Mouse (Mus musculus) hindbrain, embryonic 12.5 days (tissue): Measurements from ENCODE around the gene Sap30l. TPM values are rescaled to one million over a fixed set of nuclear protein-coding genes. Genes with fewer than 3 reads are reported as not detected.

Experiments used
- ATAC-seq: fragments of 200-750 bp; cut with Nextera tagmentation; 2 replicates; pipeline ENCODE4 v1.8.0; 2017; ENCODE audit warnings: moderate TSS enrichment; ENCODE audit not compliant: low FRiP score
- H3K27ac ChIP-seq: fragments of 300-500 bp; sonication (generic); 2 replicates; pipeline ENCODE4 v1.5.1; 2016; ENCODE audit warnings: mild to moderate bottlenecking
- H3K27me3 ChIP-seq: fragments of 300-500 bp; sonication (generic); 2 replicates; pipeline ENCODE4 v1.6.1; 2016; ENCODE audit warnings: mild to moderate bottlenecking
- H3K36me3 ChIP-seq: fragments of 300-500 bp; sonication (generic); 2 replicates; pipeline ENCODE4 v1.6.1; 2016; ENCODE audit warnings: mild to moderate bottlenecking
- H3K4me1 ChIP-seq: fragments of 300-500 bp; sonication (generic); 2 replicates; pipeline ENCODE4 v1.6.1; 2016
- H3K4me2 ChIP-seq: fragments of 300-500 bp; sonication (generic); replicated peaks from 2 replicates; pipeline ENCODE4 v1.6.1; 2016; ENCODE audit warnings: mild to moderate bottlenecking
- H3K4me3 ChIP-seq: fragments of 300-500 bp; sonication (generic); 2 replicates; pipeline ENCODE4 v1.5.1; 2016; ENCODE audit warnings: mild to moderate bottlenecking
- H3K9ac ChIP-seq: fragments of 300-500 bp; sonication (generic); 2 replicates; pipeline ENCODE4 v1.6.1; 2016; ENCODE audit warnings: mild to moderate bottlenecking, moderate library complexity
- H3K9me3 ChIP-seq: fragments of 300-500 bp; sonication (generic); replicated peaks from 2 replicates; pipeline ENCODE4 v1.6.1; 2016; ENCODE audit warnings: mild to moderate bottlenecking
- WGBS: fragments of 180-500 bp; shearing (Covaris S2); methylation state at CpG from one replicate; pipeline ENCODE4 v1.1.7; 2016; 5-methylcytosine and 5-hydroxymethylcytosine counted together
- polyA plus RNA-seq: library from polyadenylated mRNA; unstranded; fragments of >200 nt; fragmentation: Nextera tagmentation; extraction: Ambion mirVana; gene quantifications from 2 replicates; pipeline ENCODE4 v1.2.1, GENCODE M21; 2016

Gene Sap30l
- polyA plus RNA-seq, 1 experiment from 2014 or later, result 20.8 TPM

- 0 out of 2 replicates have a peak, but pooled peaks cover 5% of the 10 kb centered on the region for H3K36me3 ChIP-seq
- H3K4me3 ChIP-seq, result no peak overlapping the region
- H3K4me1 ChIP-seq, result peaks cover 47% of the 10 kb centered on the region
- 0 out of 2 replicates have a peak overlapping the region, but pooled peaks have one; percentile 13 for H3K9ac ChIP-seq
- no peak for ATAC-seq
- WGBS, result 68% methylated on average over 6 of the region's 6 CpGs
- no peaks in the 10 kb centered on the region for H3K9me3 ChIP-seq
- no peak overlapping the region for H3K4me2 ChIP-seq
- no peak overlapping the region for H3K27ac ChIP-seq
- peaks cover 24% of the 10 kb centered on the region for H3K27me3 ChIP-seq
Observed at GRCm38 (mm10) chr11:57775868-57776267, 25.6 kb upstream of the Sap30l start.

- Histone ChIP-seq H3K9ac (no peak overlapping the region), H3K27ac (no peak overlapping the region), H3K9me3 (no peaks in the 10 kb centered on the region), H3K4me3 (no peak overlapping the region), H3K36me3 (peaks cover 6% of the 10 kb centered on the region; the same call in 1 of the 2 replicates), H3K4me1 (peaks cover 47% of the 10 kb centered on the region), H3K4me2 (no peak overlapping the region), H3K27me3 (peaks cover 21% of the 10 kb centered on the region)
- ATAC-seq, result no peak
- 95% methylated on average over 3 of the region's 3 CpGs for WGBS
Observed at GRCm38 (mm10) chr11:57776546-57776945, 24.9 kb upstream of the Sap30l start.

DNA sequence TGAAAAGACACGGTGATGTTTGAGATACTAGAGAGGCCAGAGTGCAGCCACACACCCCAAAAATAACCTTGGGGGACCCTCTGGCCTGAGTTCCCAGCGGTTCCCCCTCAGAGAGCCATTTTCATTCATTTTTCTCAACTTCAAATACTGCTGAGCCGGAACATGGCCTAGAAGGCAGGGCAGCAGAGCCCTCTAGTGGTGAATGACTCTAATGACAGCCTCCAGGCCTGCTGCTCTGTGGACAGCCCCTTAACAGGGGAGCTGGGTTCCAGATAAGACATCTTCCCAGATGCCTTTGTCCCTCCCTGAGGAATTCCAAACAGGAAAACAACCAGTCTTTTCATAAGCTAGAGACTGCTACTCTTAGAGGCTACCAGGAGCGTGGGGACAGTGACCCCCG is 23.1 kb upstream of the Sap30l start:
- H3K27me3 ChIP-seq, result peaks cover 11% of the 10 kb centered on the region; the same call in 1 of the 2 replicates
- H3K27ac ChIP-seq, result no peak overlapping the region
- no peaks in the 10 kb centered on the region for H3K9me3 ChIP-seq
- no peak overlapping the region for H3K4me3 ChIP-seq
- peaks cover 9% of the 10 kb centered on the region; the same call in 1 of the 2 replicates for H3K36me3 ChIP-seq
- peak overlapping the region; percentile 3; the same call in 1 of the 2 replicates for H3K9ac ChIP-seq
- no peak overlapping the region for H3K4me2 ChIP-seq
- WGBS, result 23% methylated on average over 5 of the region's 5 CpGs
- no peak for ATAC-seq
- peaks cover 38% of the 10 kb centered on the region for H3K4me1 ChIP-seq

DNA sequence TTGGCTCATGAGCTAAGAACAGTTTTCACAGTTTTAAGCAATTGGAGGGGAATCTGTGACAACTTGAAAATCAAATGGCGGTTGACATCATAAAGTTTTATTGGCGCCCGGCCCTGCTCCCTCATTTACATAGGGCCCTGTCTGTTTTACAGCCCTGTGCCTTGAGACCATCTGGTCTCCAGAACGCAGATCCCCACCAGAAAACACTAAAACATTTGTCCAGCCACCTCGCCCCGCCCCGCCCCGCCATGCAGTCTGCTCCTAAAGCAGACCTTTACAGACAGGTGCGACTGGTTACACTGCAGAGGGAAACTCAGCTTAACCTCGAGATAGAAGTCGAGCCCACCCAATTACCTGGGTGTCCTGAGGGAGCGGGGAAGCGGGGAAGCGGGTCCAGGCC is 21.6 kb upstream of the Sap30l start:
- Histone ChIP-seq H3K4me3 (no peak overlapping the region), H3K27ac (no peak overlapping the region), H3K4me1 (peaks cover 24% of the 10 kb centered on the region), H3K9ac (no peak overlapping the region), H3K27me3 (peaks cover 10% of the 10 kb centered on the region; the same call in 1 of the 2 replicates), H3K36me3 (peaks cover 9% of the 10 kb centered on the region; the same call in 1 of the 2 replicates), H3K4me2 (no peak overlapping the region), H3K9me3 (no peaks in the 10 kb centered on the region)
- 86% methylated on average over 14 of the region's 14 CpGs for WGBS
- no peak for ATAC-seq

GRCm38 (mm10) chr11:57786616-57787418 is 14.6 kb upstream of the Sap30l start:
- peak overlapping the region; percentile 68 for H3K27ac ChIP-seq
- 22% methylated on average over 18 of the region's 18 CpGs for WGBS
- no peaks in the 10 kb centered on the region for H3K27me3 ChIP-seq
- 0 out of 2 replicates have a peak, but pooled peaks cover 6% of the 10 kb centered on the region for H3K36me3 ChIP-seq
- H3K9me3 ChIP-seq, result no peaks in the 10 kb centered on the region
- H3K9ac ChIP-seq, result no peak overlapping the region
- 0 out of 2 replicates have a peak overlapping the region, but pooled peaks have one; percentile 11 for H3K4me2 ChIP-seq
- H3K4me3 ChIP-seq, result no peak overlapping the region
- peaks cover 13% of the 10 kb centered on the region for H3K4me1 ChIP-seq
- ATAC-seq, result peak; percentile 68; the same call in 1 of the 2 replicates

DNA sequence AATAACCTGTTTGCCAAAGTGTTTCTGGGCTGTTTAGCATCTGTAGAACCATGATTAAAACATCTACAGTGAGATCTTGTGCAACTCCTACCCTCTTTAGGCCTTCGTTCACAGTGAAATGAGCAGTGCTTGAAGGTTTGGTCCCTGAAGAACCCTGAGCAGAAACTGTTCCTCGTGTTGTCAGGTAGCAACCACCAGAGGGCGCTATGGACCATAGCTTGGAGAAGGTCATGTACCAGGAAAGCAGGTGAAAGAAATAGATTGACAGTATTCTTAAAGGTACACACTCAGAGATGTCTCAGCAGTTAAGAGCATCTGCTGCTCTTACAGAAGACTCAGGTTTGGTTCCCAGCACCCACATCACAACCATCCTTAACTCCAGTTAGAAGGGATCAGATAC is 13.5 kb upstream of the Sap30l start:
- no peaks in the 10 kb centered on the region for H3K9me3 ChIP-seq
- no peak for ATAC-seq
- WGBS, result 35% methylated on average over 3 of the region's 3 CpGs

GRCm38 (mm10) chr11:57790866-57791535 is 10.4 kb upstream of the Sap30l start:
- H3K9ac ChIP-seq, result no peak overlapping the region
- no peak overlapping the region for H3K27ac ChIP-seq
- no peaks in the 10 kb centered on the region for H3K27me3 ChIP-seq
- H3K4me1 ChIP-seq, result peaks cover 13% of the 10 kb centered on the region
- no peaks in the 10 kb centered on the region for H3K9me3 ChIP-seq
- 24% methylated on average over 21 of the region's 21 CpGs for WGBS
- no peaks in the 10 kb centered on the region for H3K36me3 ChIP-seq
- no peak overlapping the region for H3K4me2 ChIP-seq
- H3K4me3 ChIP-seq, result no peak overlapping the region
- no peak for ATAC-seq

More for the DNA sequence above, 13.5 kb upstream of the Sap30l start:
- H3K4me2 ChIP-seq, result no peak overlapping the region
- H3K4me1 ChIP-seq, result peaks cover 13% of the 10 kb centered on the region
- no peak overlapping the region for H3K9ac ChIP-seq
- H3K27me3 ChIP-seq, result no peaks in the 10 kb centered on the region
- H3K27ac ChIP-seq, result no peak overlapping the region
- no peaks in the 10 kb centered on the region for H3K36me3 ChIP-seq
- H3K4me3 ChIP-seq, result no peak overlapping the region

DNA sequence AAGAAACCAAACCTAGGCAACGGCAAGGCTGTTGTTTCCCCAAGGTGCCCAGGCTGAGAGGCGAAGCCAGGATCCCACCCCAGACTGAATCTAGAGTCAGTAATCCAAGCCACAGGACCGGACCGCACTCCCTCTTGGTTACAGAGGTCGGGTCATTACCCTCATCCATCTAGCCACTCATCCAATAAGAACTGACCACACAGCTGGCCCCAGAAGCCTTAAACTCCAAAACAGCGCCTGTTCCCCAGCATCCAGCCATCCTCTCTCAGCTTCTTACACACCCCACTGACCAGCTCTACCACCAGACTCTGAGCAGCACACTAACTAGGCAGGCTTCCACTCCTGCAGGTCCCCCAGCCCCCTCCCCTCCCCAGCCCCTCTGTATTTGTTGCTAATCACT is 6.4 kb upstream of the Sap30l start:
- no peak overlapping the region for H3K4me2 ChIP-seq
- H3K9me3 ChIP-seq, result no peaks in the 10 kb centered on the region
- peaks cover 1% of the 10 kb centered on the region for H3K4me1 ChIP-seq
- ATAC-seq, result no peak
- H3K36me3 ChIP-seq, result no peaks in the 10 kb centered on the region
- 50% methylated on average over 6 of the region's 6 CpGs for WGBS
- H3K27me3 ChIP-seq, result no peaks in the 10 kb centered on the region
- no peak overlapping the region for H3K27ac ChIP-seq
- H3K4me3 ChIP-seq, result no peak overlapping the region
- H3K9ac ChIP-seq, result no peak overlapping the region

- Histone ChIP-seq H3K4me3 (no peak overlapping the region), H3K27me3 (no peaks in the 10 kb centered on the region), H3K27ac (no peak overlapping the region), H3K4me1 (peaks cover 15% of the 10 kb centered on the region), H3K36me3 (no peaks in the 10 kb centered on the region), H3K9ac (no peak overlapping the region), H3K9me3 (no peaks in the 10 kb centered on the region), H3K4me2 (no peak overlapping the region)
- WGBS, result 79% methylated on average over 8 of the region's 9 CpGs
- no peak for ATAC-seq
Observed at GRCm38 (mm10) chr11:57797828-57798227, 3.6 kb upstream of the Sap30l start.

GRCm38 (mm10) chr11:57799456-57799855 is 2.0 kb upstream of the Sap30l start:
- ATAC-seq, result no peak
- no peaks in the 10 kb centered on the region for H3K27me3 ChIP-seq
- no peak overlapping the region for H3K27ac ChIP-seq
- 87% methylated on average over 10 of the region's 10 CpGs for WGBS
- no peaks in the 10 kb centered on the region for H3K36me3 ChIP-seq
- no peak overlapping the region for H3K4me2 ChIP-seq
- H3K4me3 ChIP-seq, result no peak overlapping the region
- H3K9ac ChIP-seq, result no peak overlapping the region
- H3K9me3 ChIP-seq, result no peaks in the 10 kb centered on the region
- H3K4me1 ChIP-seq, result peaks cover 25% of the 10 kb centered on the region

DNA sequence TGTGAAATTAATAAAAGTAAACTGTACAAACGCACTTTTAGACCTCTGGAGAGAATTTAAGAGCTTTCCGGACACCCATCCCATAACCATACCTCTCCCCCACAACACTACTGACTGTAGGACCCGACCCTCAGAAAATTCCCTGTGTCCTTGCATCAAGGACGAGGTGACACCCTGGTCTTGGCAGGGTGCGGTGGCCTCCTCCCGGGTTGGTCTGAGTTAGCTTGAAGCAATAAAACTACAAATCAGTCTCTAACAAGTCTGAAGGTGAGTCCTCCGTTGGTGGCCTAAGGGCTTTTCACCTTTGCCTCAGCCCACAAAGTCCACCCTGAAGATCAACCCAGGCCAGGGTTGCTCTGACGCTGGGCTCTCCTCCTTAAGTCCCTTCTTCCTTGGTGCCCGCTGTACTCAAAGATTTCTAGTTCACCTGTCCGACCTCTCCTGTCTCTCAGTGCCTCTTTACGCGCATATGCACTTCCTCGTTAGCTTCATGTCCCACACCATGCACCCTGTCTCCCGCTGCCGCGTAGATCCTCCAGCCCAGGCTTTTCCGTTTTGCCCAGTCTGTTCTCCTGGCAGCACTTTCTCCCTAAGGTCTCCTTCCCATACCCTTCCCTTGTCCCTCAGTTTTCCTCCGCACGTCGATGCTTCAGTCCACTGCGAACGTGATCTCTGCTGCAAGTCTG is 1.0 kb upstream of the Sap30l start:
- Histone ChIP-seq H3K4me1 (peaks cover 26% of the 10 kb centered on the region), H3K27ac (peak overlapping the region; percentile 81; the same call in 1 of the 2 replicates), H3K9me3 (no peaks in the 10 kb centered on the region), H3K4me2 (peak overlapping the region; percentile 97), H3K9ac (peak overlapping the region; percentile 96), H3K4me3 (peak overlapping the region; percentile 93), H3K36me3 (no peaks in the 10 kb centered on the region), H3K27me3 (no peaks in the 10 kb centered on the region)
- 14% methylated on average over 22 of the region's 22 CpGs for WGBS
- ATAC-seq, result no peak
